9 mouse cellular contexts compared by ENCODE assay signal in genomic region chr1:126153516-126154234, GRCm38 (mm10).
DNase-seq lines count a peak whose midpoint lies in the region; ATAC-seq and TF ChIP-seq lines count a peak whose summit lies in the region.
"Had no signal": no experiment of that assay in that cellular context is flagged by ENCODE, and none has a peak within 500 bp of the region (broad histone marks: within the 10 kb centered on the region; RNA-seq: fewer than 3 reads in every experiment).

No protein-coding gene starts in this region.

- no peak for ATAC-seq in heart, embryonic 12.5 days (ENCODE audit: insufficient number of reproducible peaks, low FRiP score)
- ATAC-seq in lung, postnatal 0 days: peak; percentile 64

- H3K4me1 ChIP-seq in heart, embryonic 12.5 days (replicated peaks): peaks cover 9% of the 10 kb centered on the region
- H3K4me1 ChIP-seq in lung, postnatal 0 days (ENCODE audit: insufficient read depth, low read depth, low read length): 0 out of 2 replicates have a peak, but pooled peaks cover 5% of the 10 kb centered on the region
- H3K4me1 ChIP-seq: neural tube, embryonic 12.5 days had no signal

- H3K27ac ChIP-seq in heart, embryonic 12.5 days (ENCODE audit: poor library complexity, severe bottlenecking): no peak overlapping the region
- H3K27ac ChIP-seq in lung, postnatal 0 days (ENCODE audit: low read length): no peak overlapping the region
- H3K27ac ChIP-seq: neural tube, embryonic 12.5 days had no signal

- TF ChIP-seq CTCF in lung, postnatal 0 days (IDR thresholded peaks at IDR 0.05): no peak

- no peaks in the 10 kb centered on the region for H3K9me3 ChIP-seq in heart, embryonic 12.5 days (replicated peaks)
- H3K9me3 ChIP-seq in lung, postnatal 0 days (ENCODE audit: low read length): no peaks in the 10 kb centered on the region
- H3K9me3 ChIP-seq: neural tube, embryonic 12.5 days had no signal

- WGBS in heart, embryonic 12.5 days: 81% methylated on average over 6 of the region's 6 CpGs
- 63% methylated on average over 6 of the region's 6 CpGs for WGBS in lung, postnatal 0 days

- no peak overlapping the region for H3K4me2 ChIP-seq in heart, embryonic 12.5 days
- no peak overlapping the region for H3K4me2 ChIP-seq in lung, postnatal 0 days (replicated peaks; ENCODE audit: low read depth, low read length)
- H3K4me2 ChIP-seq: neural tube, embryonic 12.5 days had no signal

- intact Hi-C loops in heart, postnatal 10 days (cut with DNase I): no loop called here

- peak; percentile 3 to 20 for DNase-seq in heart, postnatal 10 days
- DNase-seq in adrenal gland, adult 8-10 months: peak; percentile 82
- DNase-seq in layer of hippocampus, adult 11-12 months (ENCODE audit: low spot score): peak; percentile 87
- DNase-seq in lung, postnatal 0 days (ENCODE audit: low spot score): peak; percentile 51
- no peak for DNase-seq in spleen, postnatal 4 days (ENCODE audit: low spot score in 2 of 2)
- DNase-seq in heart, adult 9 months (ENCODE audit: low spot score in 2 of 2): no peak
- no peak for DNase-seq in gastrocnemius, adult 18-20 months (ENCODE audit: low spot score)

- H3K36me3 ChIP-seq in heart, embryonic 12.5 days: no peaks in the 10 kb centered on the region
- no peaks in the 10 kb centered on the region for H3K36me3 ChIP-seq in lung, postnatal 0 days (ENCODE audit: insufficient read depth, low read length)
- H3K36me3 ChIP-seq: neural tube, embryonic 12.5 days had no signal

- H3K27me3 ChIP-seq in heart, embryonic 12.5 days (replicated peaks): no peaks in the 10 kb centered on the region
- H3K27me3 ChIP-seq in lung, postnatal 0 days (replicated peaks; ENCODE audit: insufficient read depth, low read length): no peaks in the 10 kb centered on the region
- H3K27me3 ChIP-seq: neural tube, embryonic 12.5 days had no signal

- H3K4me3 ChIP-seq in heart, embryonic 12.5 days: no peak overlapping the region
- H3K4me3 ChIP-seq in lung, postnatal 0 days (ENCODE audit: low read depth, low read length): no peak overlapping the region
- H3K4me3 ChIP-seq: neural tube, embryonic 12.5 days had no signal

- no peak overlapping the region for H3K9ac ChIP-seq in heart, embryonic 12.5 days
- H3K9ac ChIP-seq in lung, postnatal 0 days (replicated peaks; ENCODE audit: low read depth): no peak overlapping the region
- H3K9ac ChIP-seq: neural tube, embryonic 12.5 days had no signal

- TF ChIP-seq EP300 in lung, postnatal 0 days (IDR thresholded peaks at IDR 0.05): no peak

Comparison
In these comparisons a context has a peak if more than half of its experiments do, and no peak if none do; other contexts are left out.
1. DNase-seq: peak in heart, postnatal 10 days (2 of 2), adrenal gland, adult 8-10 months (single experiment), layer of hippocampus, adult 11-12 months (single experiment) and lung, postnatal 0 days (single experiment); none in spleen, postnatal 4 days (0 of 2), heart, adult 9 months (0 of 2) and gastrocnemius, adult 18-20 months (single experiment).